18 mouse cellular contexts compared by ENCODE assay signal in genomic region chr6:31931116-31931515, GRCm38 (mm10).
"Had no signal": no experiment of that assay in that cellular context is flagged by ENCODE, and none has a peak within 500 bp of the region (broad histone marks: within the 10 kb centered on the region; RNA-seq: fewer than 3 reads in every experiment).

No protein-coding gene starts in this region.

- H3K9ac ChIP-seq: intestine, embryonic 15.5 days; kidney, embryonic 15.5 days; lung, embryonic 14.5 days; midbrain, embryonic 12.5 days; neural tube, embryonic 13.5 days; stomach, embryonic 15.5 days had no signal

- H3K4me1 ChIP-seq: intestine, embryonic 15.5 days; stomach, embryonic 15.5 days had no signal

- H3K36me3 ChIP-seq: intestine, embryonic 15.5 days; kidney, embryonic 15.5 days; limb, embryonic 10.5 days; midbrain, embryonic 12.5 days; neural tube, embryonic 13.5 days; stomach, embryonic 15.5 days had no signal

- ATAC-seq: intestine, embryonic 15.5 days; midbrain, embryonic 16.5 days had no signal

- H3K4me2 ChIP-seq: intestine, embryonic 15.5 days; kidney, embryonic 15.5 days; liver, embryonic 11.5 days; lung, embryonic 14.5 days; midbrain, embryonic 12.5 days; neural tube, embryonic 13.5 days; stomach, embryonic 15.5 days had no signal

- H3K27ac ChIP-seq: intestine, embryonic 15.5 days; kidney, embryonic 15.5 days; limb, embryonic 10.5 days; midbrain, embryonic 12.5 days; neural tube, embryonic 13.5 days; stomach, embryonic 15.5 days had no signal

- DNase-seq: kidney, adult 2 months; kidney, postnatal 14 days; lung, embryonic 14.5 days; lung, postnatal 10 days; lung, postnatal 4 days; retina, postnatal 1 day; right cerebral cortex, postnatal 25 days; spleen, adult 18-20 months; thymus, adult 2 months; thymus, postnatal 25 days had no signal

- H3K4me3 ChIP-seq: intestine, embryonic 15.5 days; kidney, embryonic 15.5 days; limb, embryonic 10.5 days; midbrain, embryonic 12.5 days; neural tube, embryonic 13.5 days; stomach, embryonic 15.5 days had no signal

- H3K27me3 ChIP-seq: intestine, embryonic 15.5 days; kidney, embryonic 15.5 days; midbrain, embryonic 12.5 days; neural tube, embryonic 13.5 days; stomach, embryonic 15.5 days had no signal

- H3K9me3 ChIP-seq: intestine, embryonic 15.5 days; kidney, embryonic 15.5 days; limb, embryonic 10.5 days; midbrain, embryonic 12.5 days; neural tube, embryonic 13.5 days; stomach, embryonic 15.5 days had no signal
